Mouse (Mus musculus) ES-E14 (cell line): ENCODE data around the gene Smim14. TPM values are rescaled to one million over a fixed set of nuclear protein-coding genes. Genes with fewer than 3 reads are reported as not detected.
A peak's percentile ranks its signal among the peaks of the same experiment; 100 is the strongest.

Experiments
- DNase-seq: peaks from one replicate; pipeline ENCODE4 v3.0.0-alpha.2; 2013; ENCODE audit warnings: low read depth, low spot score
- H3K27ac ChIP-seq: 2 replicates; pipeline ENCODE4 v1.5.1; 2012; ENCODE audit warnings: low read depth, mild to moderate bottlenecking, low read length, moderate library complexity, mixed read lengths; ENCODE audit not compliant: poor library complexity, insufficient read depth, severe bottlenecking
- H3K36me3 ChIP-seq: 2 replicates; pipeline ENCODE4 v1.6.1; 2012; ENCODE audit warnings: mild to moderate bottlenecking, low read length, moderate library complexity, mixed read lengths; ENCODE audit not compliant: control insufficient read depth, poor library complexity, insufficient read depth, severe bottlenecking
- H3K4me1 ChIP-seq, 2 experiments: fragments of 150-350 bp in 1 of 2; sonication (generic) in 1 of 2; 2 replicates each; pipeline ENCODE4 v1.6.1; 2012; ENCODE audit warnings: low read length in 2 of 2, mild to moderate bottlenecking in 1 of 2, mixed read lengths in 1 of 2; ENCODE audit not compliant: control insufficient read depth in 2 of 2, insufficient read depth in 2 of 2, poor library complexity in 1 of 2
- H3K4me3 ChIP-seq, 2 experiments: fragments of 150-350 bp in 1 of 2; sonication (generic) in 1 of 2; 2 replicates each; pipeline ENCODE4 v1.5.1; 2012; ENCODE audit warnings: low read length in 2 of 2, low read depth in 1 of 2, mild to moderate bottlenecking in 1 of 2, mixed read lengths in 1 of 2; ENCODE audit not compliant: insufficient read depth in 1 of 2, poor library complexity in 1 of 2, severe bottlenecking in 1 of 2
- H3K9ac ChIP-seq: 2 replicates; pipeline ENCODE4 v1.6.1; 2012; ENCODE audit warnings: low read depth, mild to moderate bottlenecking, low read length, mixed read lengths; ENCODE audit not compliant: poor library complexity, insufficient read depth, severe bottlenecking
- H3K9me3 ChIP-seq: fragments of 150-350 bp; sonication (generic); 2 replicates; pipeline ENCODE4 v1.6.1; 2012; ENCODE audit warnings: low read depth, mild to moderate bottlenecking, low read length; ENCODE audit not compliant: control insufficient read depth, insufficient read depth
- CHD2 ChIP-seq: IDR thresholded peaks from 2 replicates; pipeline ENCODE4 v1.6.1; 2014; ENCODE audit warnings: mild to moderate bottlenecking, low read depth, low read length, inconsistent platforms
- HCFC1 ChIP-seq: IDR thresholded peaks from 2 replicates; pipeline ENCODE4 v1.6.1; 2012; ENCODE audit warnings: low read length, inconsistent platforms, borderline replicate concordance; ENCODE audit not compliant: insufficient read depth
- MAFK ChIP-seq: IDR thresholded peaks from 2 replicates; pipeline ENCODE4 v1.6.1; 2014; ENCODE audit warnings: mild to moderate bottlenecking, low read depth, low read length, inconsistent platforms; ENCODE audit not compliant: insufficient read depth
- ZC3H11A ChIP-seq: IDR thresholded peaks from 2 replicates; pipeline ENCODE4 v1.6.1; 2012; ENCODE audit warnings: low read depth, mild to moderate bottlenecking, inconsistent platforms, low read length, borderline replicate concordance
- ZNF384 ChIP-seq: IDR thresholded peaks from 2 replicates; pipeline ENCODE4 v1.6.1; 2012; ENCODE audit warnings: low read depth, low read length, inconsistent platforms
- in situ Hi-C, 2 experiments: fragments of 600-800 bp; cut with MboI; formaldehyde crosslinking; loops; one replicate each; pipeline ENCODE4 v1.15.1; 2025; ENCODE audit warnings: low sequenced_read_pairs in 2 of 2, inconsistent platforms in 1 of 2; ENCODE audit not compliant: unreplicated experiment in 2 of 2
- total RNA-seq: library from RNA; depleted of rRNA; stranded (reverse); fragments of 300-350 nt; gene quantifications from 2 replicates; pipeline ENCODE4 v1.2.3, GENCODE M21; 2012

Gene Smim14
- total RNA-seq, 1 experiment, result 23.5 TPM

DNA sequence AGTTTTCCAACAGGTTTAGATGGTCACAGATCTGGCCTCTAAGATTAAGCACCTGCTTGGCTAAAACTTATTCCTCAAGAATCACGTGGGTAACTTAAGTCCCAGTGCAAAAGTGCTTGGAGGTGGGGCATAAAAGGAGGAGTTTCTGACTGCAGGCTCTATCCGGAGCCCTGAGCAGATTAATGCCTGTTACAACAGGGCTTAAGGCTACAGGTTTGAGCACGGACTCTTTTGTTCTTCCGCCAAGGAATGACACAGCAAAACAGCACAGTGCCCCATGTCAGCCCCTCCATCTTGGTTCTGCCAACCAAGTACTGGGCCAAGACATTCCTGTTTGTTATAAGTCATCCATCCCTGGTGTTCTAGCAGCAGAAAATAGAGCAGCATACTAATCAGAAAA, 108.7 kb downstream of the Smim14 start:
- 0 out of 4 replicates have a peak overlapping the region, but pooled peaks of 1 of the 2 experiments have one; percentile 3 for H3K4me3 ChIP-seq
- in situ Hi-C loops, result no loop called here
- no peaks in the 10 kb centered on the region for H3K9me3 ChIP-seq
- DNase-seq, result no peak
- H3K4me1 ChIP-seq, result peaks cover 0 to 5% of the 10 kb centered on the region in 2 experiments; a peak in 1 of 4 replicates
- H3K36me3 ChIP-seq, result no peaks in the 10 kb centered on the region; the same call in 1 of the 2 replicates
- peak overlapping the region; percentile 53 for H3K9ac ChIP-seq
- peak overlapping the region; percentile 58; the same call in 1 of the 2 replicates for H3K27ac ChIP-seq
- no peak for TF ChIP-seq CHD2
- no peak for TF ChIP-seq HCFC1
- peak; percentile 84 for TF ChIP-seq MAFK

DNA sequence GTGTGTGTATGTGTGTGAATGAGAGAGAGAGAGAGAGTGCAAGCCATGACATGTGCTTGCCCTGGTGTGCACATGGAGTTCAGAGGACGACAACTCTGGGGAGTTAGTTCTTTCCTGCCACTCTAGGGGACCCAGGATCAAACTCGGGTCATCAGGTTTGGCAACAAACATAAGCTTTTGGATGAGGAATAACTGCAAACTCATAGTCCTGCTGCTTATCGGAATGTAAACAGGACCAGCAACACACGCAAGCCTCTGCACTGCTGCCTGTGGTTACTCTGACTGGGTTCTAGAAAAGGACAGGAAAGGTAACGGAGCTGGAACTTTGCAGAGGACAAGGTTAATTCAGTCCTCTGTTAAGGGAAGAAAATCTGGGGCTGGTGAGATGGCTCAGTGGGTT, 111.7 kb downstream of the Smim14 start:
- H3K36me3 ChIP-seq, result peaks cover 3% of the 10 kb centered on the region; the same call in 1 of the 2 replicates
- in situ Hi-C loops, result no loop called here

DNA sequence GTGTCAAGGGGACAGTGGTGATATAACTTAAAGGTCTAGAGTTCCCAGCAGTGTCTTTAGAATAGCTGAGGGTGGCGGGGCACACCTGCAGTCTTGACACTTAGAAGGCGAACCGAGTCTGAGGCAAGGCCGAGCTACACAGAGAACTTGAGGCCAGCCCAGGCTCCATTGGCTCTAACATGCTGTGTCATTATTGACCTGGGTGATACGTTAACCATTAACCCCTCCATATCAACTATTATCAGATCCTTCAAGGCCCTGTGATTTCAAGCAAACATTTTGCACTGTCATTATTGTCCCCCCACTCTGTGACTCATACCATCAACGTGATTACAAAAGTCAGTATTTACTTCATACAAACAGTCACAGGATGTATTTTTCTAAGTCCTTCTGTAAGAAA, 112.8 kb downstream of the Smim14 start:
- Histone ChIP-seq H3K9ac (no peak overlapping the region), H3K4me3 (no peak overlapping the region), H3K27ac (no peak overlapping the region), H3K4me1 (peaks cover 0 to 3% of the 10 kb centered on the region in 2 experiments; a peak in 1 of 4 replicates), H3K36me3 (peaks cover 3% of the 10 kb centered on the region; the same call in 1 of the 2 replicates), H3K9me3 (no peaks in the 10 kb centered on the region)
- in situ Hi-C loops, result no loop called here
- no peak for TF ChIP-seq CHD2
- no peak for TF ChIP-seq ZC3H11A
- TF ChIP-seq MAFK, result no peak
- TF ChIP-seq ZNF384, result no peak
- TF ChIP-seq HCFC1, result no peak
- DNase-seq, result no peak

More for the DNA sequence above, 111.7 kb downstream of the Smim14 start:
- TF ChIP-seq MAFK (no peak), HCFC1 (no peak), CHD2 (no peak), ZNF384 (no peak), ZC3H11A (no peak)
- Histone ChIP-seq H3K4me3 (no peak overlapping the region), H3K9me3 (no peaks in the 10 kb centered on the region), H3K27ac (no peak overlapping the region), H3K9ac (no peak overlapping the region), H3K4me1 (peaks cover 0 to 5% of the 10 kb centered on the region in 2 experiments; a peak in 1 of 4 replicates)
- no peak for DNase-seq

DNA sequence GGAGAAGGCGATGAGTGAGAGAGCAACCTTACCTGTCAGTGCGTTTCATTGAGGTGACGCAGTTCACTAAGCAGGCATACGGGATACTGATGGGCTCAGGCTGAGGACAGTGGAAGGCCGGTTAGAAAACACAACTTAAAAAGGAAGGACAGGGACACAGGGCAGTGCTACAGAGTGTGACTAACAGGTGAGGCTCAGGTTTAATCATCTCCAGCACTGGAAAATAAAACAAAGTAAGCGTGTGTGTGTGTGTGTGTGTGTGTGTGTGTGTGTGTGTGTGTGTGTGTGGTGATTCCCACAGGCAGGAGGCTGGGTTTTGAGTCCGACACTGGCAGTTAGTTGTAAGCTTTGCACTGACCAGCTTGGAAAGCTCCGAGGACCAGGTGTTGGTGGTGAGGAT, 114.2 kb downstream of the Smim14 start:
- H3K36me3 ChIP-seq, result peaks cover 3% of the 10 kb centered on the region; the same call in 1 of the 2 replicates
- in situ Hi-C loops, result no loop called here
- no peak overlapping the region for H3K27ac ChIP-seq
- H3K4me3 ChIP-seq, result no peak overlapping the region
- no peaks in the 10 kb centered on the region for H3K9me3 ChIP-seq
- no peak overlapping the region for H3K9ac ChIP-seq
- H3K4me1 ChIP-seq, result no peaks in the 10 kb centered on the region
- no peak for DNase-seq
- TF ChIP-seq MAFK (no peak), CHD2 (no peak), ZNF384 (no peak), ZC3H11A (no peak), HCFC1 (no peak)

DNA sequence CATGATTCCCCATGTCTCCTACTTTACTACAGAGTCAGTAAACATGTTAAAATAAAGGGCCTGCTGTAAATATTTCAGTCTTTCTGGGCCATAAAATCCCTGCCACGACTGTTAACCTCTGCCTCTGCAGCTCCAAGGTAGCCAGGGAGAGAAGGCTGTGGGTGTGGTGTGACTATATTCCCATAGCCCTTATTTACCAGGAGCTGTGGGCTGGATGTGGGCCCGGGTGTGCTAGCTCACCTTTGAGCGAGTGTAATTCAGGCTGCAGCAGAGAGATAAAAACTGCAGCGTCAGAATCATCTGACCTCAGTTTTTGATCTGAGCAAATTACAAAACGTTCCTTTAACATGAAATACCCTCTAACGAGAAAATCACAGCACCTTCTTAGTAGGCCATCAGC, 116.2 kb downstream of the Smim14 start:
- DNase-seq, result no peak
- Histone ChIP-seq H3K9me3 (no peaks in the 10 kb centered on the region), H3K4me3 (no peak overlapping the region), H3K27ac (no peak overlapping the region), H3K4me1 (0 out of 4 replicates have a peak, but pooled peaks cover 0 to 3% of the 10 kb centered on the region in 2 experiments), H3K36me3 (peaks cover 6% of the 10 kb centered on the region; the same call in 1 of the 2 replicates), H3K9ac (no peak overlapping the region)
- in situ Hi-C loops, result no loop called here
- TF ChIP-seq ZNF384 (no peak), HCFC1 (no peak), ZC3H11A (no peak), CHD2 (no peak), MAFK (no peak)
